Mouse (Mus musculus): ENCODE results near the gene Meis2. TPM values are rescaled to one million over a fixed set of nuclear protein-coding genes. Genes with fewer than 3 reads are reported as not detected.
A peak's percentile ranks its signal among the peaks of the same experiment; 100 is the strongest.

Gene Meis2
- 1 to 10 TPM; 1.5 to 2.0 TPM for total RNA-seq (2021)
- long read RNA-seq, experiment 1: 0 reads
- long read RNA-seq, experiment 2: 0 reads

DNA sequence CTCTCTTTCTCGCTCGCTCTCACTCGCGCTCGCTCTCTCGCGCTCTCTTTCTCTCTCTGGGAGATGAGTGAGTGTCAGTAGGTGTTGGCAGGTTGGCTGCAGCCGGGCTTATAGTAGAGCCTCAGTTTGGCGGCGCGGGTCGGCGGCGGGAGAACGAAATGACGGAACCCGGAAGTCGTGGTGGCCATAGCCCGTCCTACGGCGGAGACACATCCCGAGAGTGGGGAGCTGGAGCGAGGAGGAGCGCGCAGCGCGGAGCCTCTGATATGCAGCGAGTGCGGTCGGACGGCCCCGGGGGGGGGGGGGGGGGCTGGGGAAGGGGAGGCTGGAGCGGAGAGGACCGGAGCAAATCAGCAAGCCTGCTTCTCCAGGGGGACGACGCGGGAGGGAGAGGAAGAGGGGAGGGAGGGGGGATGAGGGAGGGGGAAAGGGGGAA is at the start of gene Meis2:
TSS of gene Meis2 (minus strand) at position 270 of the 436 bp plus-strand sequence.
- DNase-seq: peak; percentile 75

DNA sequence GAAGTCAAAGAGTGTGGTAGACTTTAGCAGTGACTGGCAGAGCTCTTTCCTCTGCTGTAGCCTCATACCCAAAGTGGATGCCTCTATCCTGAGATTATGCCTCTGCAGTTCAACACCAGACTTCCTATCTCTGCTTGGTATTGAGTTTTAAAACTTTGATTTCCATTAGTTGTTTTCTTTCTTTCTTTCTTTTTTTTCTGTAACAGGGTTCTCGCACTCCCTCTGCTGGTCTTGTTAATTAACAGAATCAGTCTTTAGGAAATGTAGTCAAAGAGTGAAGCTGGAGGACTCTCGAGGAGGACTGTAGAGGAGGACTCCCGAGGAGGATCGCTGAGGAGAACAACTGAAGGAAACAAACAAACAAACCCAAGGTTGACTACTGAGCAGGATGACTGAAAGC is 40.6 kb upstream of the Meis2 start:
- DNase-seq: no peak

DNA sequence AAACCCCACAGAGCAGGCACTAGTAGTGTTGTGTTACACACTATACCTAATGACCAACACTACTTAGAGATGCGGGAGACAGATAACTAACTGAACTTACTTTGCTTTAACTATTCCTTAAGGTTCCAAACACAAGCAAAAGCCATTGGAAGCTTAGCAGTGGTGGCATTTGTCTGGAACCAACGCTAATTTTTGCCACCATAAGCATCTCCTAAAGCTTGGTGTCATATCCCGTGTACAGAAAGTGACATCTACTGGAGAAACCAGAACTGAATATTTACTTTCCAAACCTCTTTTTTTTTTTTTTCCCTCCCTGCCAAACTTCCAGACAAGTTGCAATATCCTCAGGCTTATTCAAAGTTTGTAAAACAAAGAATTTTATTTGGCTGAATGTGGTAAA is 39.5 kb upstream of the Meis2 start:
- DNase-seq: no peak

DNA sequence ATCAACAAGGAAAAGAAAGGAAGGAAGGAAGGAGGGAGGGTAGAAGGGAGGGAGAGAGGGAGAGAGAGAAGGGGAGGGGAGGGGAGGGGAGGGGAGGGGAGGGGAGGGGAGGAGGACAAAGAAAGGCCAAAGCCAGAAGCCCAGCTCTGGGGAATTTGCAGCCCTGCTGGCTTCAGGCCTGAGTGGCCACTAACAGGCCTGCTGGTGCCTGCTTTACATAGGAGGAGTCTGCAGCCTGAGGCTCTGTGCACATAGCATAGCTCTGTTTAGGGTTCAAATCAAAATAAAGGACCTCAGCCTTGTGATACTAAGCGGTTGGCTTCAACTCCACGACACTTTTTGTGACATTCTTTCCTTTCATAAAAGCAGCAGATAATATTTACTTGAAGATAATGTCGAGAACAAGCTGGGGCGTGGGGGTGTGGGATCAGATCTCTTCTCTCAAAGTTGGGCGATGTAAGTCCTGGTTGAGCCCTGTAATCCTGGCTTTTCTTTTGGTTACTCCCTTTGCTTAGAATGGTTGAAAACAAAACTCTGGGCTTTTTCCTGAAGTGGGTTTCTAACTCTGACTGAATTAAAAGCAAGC is 37.9 kb upstream of the Meis2 start:
- no peak for DNase-seq

DNA sequence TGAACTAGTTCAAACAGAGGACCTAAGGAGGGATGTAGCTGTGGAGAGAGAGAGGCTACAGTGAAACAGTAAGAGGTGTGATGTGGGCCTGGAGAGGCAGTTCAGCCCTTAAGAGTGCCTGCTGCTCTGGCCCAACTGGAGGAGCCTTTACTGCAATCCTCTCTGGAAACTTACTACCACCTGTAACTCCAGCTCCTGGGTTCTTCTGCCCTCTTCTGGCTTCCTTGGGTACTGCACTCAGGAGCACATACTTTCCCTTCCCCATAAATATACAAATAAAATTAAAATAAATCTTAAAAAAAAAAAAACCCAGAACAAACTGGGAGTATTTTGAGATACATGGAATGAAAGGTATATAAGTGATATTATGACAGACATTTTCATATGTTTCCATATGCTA is 35.6 kb upstream of the Meis2 start:
- DNase-seq: no peak

DNA sequence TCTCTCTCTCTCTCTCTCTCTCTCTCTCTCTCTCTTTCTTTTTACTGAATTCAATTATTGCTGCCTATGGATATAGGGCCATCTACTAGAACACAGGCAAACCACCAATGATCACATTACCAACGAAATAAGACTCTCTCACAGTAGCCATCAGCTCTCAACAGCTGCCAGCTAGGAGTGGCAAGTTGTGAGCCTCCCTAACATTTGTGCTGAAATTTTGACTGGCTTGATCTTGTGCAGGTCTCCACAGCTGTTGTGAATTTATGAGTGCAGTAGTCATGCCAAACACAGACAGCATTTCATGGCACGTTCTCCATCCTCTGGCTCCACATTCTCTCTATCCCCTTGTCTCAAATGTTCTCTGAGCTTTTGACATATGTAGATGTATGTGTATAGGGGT is 15.3 kb upstream of the Meis2 start:
- DNase-seq: no peak

DNA sequence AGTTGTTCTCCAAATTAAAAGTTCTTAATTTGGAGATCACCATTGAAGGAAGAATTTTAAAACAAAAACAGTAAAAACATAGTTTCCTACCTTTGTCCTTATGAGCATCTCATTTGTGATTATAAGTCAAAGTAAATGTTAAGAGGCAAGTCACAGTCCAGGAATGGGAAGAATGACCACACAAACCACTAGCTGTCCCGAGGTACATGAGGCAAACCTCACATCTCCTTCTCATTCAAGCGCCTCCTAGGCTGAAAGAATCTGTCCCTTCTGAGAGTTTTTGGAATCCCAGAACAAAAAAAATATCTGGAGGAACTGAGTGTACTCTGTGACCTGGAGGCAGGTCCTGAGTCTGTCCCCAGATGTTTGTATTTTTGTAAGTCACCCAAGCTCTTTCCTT is 13.2 kb upstream of the Meis2 start:
- no peak for DNase-seq

DNA sequence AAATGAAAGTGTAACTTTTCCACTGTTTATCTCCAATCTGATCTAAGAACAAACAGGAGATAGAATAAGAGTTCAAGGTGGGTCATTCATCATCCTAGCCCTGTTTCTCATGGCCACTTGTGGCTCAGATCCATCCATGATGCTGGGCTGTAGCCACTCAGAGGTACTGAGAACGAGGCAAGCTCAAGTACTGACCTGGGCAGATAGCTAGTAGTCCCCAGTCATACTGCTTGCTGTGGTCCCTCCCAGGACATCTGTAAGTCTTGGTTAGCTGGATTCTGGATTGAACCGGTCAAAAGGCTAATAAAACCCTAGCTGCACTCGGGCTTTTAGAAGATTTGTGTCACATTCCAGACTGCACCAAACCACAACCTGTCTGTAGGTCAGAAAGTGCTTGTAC is 12.1 kb upstream of the Meis2 start:
- no peak for DNase-seq

DNA sequence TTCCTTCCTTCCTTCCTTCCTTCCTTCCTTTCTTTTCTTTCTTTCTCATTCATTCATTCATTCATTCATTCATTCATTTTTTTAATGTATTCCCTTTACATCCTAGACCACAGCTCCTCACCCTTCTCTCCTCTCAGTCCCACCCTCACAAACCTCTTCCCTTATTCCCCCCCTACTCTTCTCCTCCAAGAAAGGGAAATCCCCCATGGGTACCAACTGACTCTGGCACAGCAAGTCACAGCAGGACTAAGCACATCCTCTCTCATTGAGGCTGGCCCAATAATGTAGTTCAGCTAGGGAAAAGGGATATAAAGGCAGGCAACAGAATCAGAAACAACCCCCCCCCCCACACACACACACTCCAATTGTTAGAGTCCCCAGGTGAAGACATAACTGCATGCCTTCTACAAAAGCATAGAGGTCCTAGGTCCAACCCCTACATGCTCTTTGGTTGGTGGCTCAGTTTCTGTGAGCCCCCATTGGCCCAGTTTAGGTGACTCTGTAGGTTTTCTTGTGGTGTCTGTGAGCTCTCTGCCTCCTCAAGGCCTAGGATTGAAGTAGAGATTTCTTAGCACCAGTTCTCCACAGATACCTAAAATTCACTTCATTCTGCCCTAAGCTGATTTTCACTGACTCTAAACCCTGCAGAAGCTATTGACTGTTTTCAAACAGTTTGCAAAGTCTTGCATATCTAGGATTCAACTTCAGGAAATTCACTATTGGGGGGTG is 11.3 kb upstream of the Meis2 start:
- no peak for DNase-seq

DNA sequence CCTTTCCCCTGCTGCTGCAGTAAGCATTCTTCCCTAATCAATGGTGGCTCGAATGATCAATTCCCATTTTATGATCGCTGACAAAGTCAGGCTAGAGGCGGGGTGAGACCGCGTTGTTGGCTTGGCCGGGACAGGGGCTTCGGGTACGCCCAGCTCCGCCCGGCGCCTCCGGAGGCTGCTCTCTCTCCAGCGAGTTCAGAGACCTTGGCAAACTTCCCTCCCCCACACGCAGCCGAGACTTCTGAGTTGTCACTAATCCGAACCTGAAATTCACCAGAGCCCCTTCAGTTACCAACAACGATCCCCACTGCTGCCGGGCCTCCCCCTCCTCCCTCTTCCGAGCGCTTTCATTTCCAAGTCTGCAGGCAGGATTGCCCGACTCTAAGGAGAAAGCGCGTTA is 10.3 kb upstream of the Meis2 start:
- no peak for DNase-seq

DNA sequence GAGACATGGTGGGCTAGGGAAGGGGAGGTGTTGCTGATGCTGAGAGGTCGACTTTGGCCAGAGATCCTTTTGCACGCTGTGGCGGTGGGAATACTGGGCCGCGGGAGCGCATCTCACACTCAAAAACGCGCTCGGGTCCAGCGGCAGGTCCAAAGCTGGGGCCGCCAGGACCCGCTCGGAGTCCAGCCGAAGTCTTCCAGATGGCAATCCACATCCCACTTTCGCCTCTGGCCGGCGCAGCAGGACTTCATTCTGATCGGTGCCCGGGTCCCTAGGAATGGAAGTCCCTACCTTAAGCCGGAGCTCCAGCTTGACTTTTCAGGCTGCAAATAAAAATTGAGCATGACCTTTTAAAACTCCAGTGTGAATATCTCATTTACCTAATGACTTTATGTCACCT is 9.8 kb upstream of the Meis2 start:
- DNase-seq: no peak

DNA sequence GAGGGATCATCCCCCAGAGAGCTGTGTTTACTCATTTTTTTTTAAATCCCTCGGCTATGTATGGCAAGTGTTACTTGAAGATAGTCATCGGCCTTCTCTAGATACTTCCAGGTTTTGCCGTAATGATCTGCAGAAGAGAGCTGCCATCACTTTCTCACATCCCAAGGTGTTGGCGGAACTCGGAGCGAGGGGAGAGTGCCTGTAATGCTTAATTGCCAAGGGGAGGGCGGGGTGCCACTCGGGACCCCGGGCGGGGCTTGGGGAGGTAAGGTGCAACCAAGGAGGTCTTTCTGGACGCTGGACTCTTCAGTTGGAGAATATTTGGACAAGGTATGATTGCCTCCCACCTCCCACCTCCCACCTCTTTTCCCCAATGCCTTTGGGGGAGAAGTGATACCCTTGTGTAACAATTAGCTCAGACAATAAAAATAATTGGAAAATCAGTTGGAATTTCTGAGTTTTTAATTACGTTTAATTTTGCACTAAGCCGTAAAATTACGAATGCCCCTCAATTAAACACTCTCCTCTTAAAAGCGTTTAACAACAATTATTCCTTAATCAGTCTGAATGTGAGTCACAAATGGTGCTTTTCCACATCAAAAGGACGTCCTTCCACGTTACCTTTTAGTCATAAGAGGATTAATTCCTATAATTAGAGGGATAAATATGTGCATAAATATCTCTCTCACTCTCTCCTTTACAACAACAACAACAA is 9.2 kb upstream of the Meis2 start:
- no peak for DNase-seq

DNA sequence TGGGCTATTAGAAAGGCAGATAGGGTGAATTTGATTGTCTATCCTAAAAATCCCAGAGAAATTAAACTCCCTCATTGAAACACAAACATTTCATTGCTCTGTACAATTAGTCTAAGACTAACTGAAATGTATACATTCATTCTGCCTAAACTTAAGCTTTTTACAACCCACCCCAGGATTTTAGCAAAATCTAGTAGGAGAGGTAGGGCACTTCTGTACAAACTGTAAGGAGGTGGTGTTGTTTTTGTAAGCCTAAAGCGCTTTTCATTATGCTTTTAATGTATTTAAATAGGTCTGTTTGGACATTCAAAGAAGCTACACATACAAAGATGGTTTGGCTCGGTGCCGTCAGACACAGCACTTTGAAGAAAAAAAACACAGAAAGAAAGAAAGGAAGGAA is 8.4 kb upstream of the Meis2 start:
- DNase-seq: no peak

DNA sequence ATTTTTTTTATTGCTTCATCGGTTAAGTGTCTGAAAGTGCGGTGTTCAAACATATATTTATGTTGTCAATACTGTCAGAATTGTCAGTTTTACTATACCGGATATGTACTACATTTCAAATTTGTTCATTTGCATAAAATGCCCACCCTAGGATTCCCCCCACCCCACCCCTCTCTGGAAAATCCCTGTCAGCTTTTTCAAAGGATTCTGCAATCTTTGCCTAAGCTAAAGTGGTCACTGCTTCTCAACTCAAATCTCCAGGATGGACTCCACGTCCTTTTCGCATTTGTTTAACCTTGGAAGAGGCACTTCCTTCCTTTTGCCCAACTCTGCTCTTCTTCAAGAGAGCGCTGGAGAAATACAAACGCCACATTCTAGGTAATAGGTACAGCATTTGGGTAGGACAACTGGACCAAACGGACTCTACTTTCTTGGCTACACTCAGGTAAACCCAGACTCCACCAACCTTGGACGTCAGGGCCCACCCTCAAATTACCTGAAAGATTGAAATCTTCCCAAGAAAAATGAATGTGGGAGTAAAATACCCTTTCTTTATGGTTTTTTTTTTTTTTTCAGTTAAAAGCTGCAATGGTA is 7.8 kb upstream of the Meis2 start:
- DNase-seq: no peak

DNA sequence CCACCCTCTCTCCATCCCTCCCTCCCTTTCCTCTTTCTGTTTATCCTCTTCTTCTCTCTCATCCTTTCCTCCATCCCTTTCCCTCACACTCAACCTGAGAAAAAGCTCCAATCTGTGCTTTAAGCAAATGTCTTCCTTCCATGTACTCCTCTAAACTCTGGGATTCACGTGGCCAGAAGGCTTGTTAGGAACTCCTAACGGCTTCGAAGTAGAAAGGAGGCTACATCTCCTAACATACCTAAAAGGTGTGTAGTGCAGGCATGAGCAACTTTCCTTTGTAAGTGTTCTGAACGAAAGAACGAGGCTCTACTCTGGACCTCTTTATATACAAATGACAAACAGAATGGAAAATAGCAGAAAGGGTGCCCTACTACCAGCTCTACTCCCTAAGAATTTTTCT is 7.1 kb upstream of the Meis2 start:
- DNase-seq: no peak

DNA sequence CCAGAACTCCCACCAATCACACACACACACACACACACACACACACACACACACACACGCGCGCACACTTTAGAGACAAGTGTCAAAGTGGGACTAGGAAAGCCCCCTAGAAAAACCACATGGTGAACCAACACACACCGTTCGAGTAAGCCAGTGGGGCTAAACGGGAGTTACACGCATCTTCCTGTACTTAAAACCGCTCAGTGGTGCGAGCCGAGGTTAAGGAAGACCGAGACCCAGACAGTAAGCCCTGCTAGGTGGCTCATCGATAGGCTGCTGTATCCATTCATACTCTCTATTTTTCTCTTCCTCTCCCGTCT is 6.6 kb upstream of the Meis2 start:
- no peak for DNase-seq

DNA sequence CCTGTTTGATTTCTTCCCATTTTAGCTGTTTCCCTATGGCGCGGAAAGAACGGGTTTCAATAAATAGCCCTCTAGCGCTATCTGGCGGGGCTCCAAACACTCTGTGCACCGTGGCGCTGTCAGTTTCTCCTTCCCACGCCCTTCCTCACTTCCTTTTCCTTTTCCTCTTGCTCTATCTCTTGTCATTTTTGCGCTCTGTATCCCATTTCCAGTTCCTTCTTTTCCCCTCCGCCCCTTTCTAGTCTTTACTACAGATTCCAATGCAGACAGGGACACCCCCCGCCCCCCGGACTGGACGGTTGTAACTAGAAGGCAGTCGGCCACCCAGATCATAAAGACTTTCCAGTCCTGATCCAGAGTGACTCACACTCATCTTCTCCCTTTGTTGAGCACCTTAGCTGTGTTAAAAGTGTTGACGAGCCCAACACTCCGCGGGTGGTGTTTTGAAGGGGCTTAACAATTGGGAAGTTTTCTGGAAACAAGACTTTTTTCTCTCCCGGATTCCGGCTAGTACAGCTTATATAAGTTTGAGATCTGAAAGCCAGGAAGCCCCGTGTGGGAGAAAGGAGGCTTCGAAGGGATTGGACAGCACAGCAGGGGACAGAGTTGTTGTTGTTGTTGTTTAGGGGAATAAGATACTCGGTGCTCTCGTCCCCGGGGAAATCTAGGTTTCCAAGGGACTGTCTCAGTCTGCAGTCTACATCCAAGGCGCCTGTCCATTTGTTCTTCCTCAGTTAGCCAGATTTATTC is 6.1 kb upstream of the Meis2 start:
- DNase-seq: no peak

DNA sequence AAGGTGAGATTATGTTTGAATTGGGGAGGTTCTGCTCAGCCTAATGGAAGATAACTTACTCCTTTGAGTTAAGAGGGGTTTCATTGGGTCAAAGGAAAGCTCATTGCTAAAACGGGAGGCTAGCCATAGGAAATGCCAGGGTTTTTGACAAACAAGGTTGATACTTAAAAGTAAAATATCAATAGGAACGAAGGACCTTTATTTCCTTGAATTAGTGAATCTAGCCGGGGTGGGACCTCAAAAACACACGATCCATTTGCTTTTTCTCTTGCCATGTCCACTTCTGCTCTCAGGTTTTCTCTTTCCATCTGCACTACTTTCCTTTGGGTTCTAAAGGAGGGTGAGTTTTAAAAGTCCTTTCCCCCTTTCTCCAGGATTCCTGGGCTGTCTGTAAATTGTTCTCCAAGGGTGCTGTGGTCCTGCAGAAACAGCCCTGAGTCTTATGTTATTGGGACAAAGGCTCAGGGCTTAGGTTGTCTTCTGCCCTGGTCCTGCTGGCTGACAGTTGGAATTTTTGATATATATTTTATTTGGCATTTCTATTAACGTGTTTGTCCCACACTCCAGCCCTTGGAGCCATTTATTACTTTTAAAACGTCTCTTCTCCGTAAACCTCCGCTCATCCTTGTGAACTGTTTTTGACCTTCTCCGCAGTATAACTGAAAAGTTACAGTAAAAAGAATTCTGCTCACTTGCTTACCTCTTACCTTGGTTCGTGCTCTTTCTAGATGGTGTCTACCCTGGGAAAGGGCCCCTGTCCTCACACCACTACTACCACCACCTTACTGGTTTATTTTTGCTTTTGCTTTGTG is 5.2 kb upstream of the Meis2 start:
- no peak for DNase-seq

DNA sequence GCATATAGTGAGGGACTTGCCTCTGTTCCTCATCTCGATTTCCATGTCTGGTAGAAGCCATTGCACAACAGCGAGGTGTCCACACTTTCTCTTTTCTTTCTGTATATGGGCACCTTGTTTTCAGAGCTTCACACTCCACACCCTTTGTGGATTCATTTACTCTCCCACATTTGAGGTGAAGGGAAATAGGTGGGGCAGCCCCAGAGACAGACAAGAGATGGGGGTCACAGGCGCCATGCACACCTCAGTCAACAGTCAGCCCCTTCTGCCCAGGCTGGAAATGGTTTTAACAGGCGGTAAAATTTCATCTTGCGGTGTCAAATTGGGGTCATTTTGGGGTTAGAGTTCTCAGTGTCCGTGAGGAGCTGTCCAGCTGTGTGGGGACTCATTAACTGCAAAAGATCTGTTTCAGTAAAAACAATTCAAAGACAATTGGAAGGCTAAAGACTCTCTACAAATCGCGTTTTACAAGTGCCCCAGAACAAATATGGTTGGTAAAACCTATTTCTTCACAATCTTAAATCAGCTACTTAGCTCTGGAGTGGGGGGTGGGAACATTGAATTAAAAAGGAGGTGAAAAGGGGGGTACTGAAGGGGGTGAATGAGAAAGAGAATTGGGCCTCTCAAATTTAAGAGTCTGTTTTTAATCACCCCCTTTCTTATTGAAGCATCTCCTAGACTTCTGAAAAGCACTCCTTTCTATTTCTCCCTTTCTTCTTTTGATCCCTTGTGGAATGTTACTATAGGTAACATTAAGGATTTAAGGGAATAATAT is 4.0 kb upstream of the Meis2 start:
- no peak for DNase-seq

DNA sequence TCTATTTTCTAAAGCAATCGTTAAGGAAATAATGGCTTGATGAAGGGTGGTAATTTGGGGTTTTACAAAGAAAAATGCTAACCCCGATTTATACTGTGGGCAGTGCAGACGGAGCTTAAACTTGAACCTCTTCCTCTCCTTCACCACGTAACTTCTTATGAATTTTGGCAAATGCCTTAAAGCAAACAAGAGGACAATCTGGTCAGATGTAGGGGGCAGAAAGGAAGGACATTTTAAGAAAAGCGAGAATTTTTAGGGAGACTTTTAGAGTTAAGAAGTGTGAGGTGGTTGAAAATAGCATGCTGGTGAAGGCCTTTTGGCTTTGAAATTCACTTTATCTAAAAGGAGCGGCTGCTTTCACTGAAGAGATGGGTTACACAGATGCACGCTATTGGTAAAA is 3.3 kb upstream of the Meis2 start:
- DNase-seq: no peak

DNA sequence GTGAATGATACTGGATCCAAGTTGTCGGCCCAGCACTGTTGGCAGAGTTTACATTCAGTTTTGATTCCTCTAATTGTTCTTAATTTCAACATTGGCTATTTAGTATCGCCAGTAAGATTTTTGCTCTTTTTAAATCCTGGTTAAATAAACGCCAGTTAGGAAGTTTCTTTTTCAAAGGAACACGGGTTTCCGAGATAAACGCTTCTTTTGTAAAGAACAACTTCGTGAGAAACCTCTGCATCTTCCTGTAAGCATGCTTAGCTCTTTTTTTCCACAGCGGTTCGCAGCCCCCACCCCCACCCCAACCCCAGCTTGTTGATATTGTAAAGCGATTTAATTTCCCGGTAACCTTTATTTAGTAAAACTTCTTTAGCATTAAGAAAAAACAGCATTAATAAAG is 2.8 kb upstream of the Meis2 start:
- DNase-seq: no peak
